Mouse (Mus musculus) CH12.LX (cell line): ENCODE results near the gene Ablim1. TPM values are rescaled to one million over a fixed set of nuclear protein-coding genes. Genes with fewer than 3 reads are reported as not detected.

Experiments used
- DNase-seq: peaks from one replicate; pipeline ENCODE4 v3.0.0-alpha.2; 2013; ENCODE audit errors: extremely low read depth
- H3K27ac ChIP-seq: 2 replicates; pipeline ENCODE4 v1.5.1; 2012; ENCODE audit warnings: low read depth, mild to moderate bottlenecking, control low read depth, moderate library complexity; ENCODE audit not compliant: insufficient read depth
- H3K27me3 ChIP-seq: replicated peaks from 2 replicates; pipeline ENCODE3; 2012; ENCODE audit warnings: inconsistent platforms
- H3K36me3 ChIP-seq, 2 experiments: replicated peaks in 1 of 2; 2 replicates each; pipeline versions ENCODE3 to v1.6.1; 2012; ENCODE audit warnings: inconsistent platforms in 1 of 2, low read length in 1 of 2, mild to moderate bottlenecking in 1 of 2, mixed read lengths in 1 of 2, moderate library complexity in 1 of 2; ENCODE audit not compliant: control insufficient read depth in 1 of 2, insufficient read depth in 1 of 2
- H3K4me1 ChIP-seq, 2 experiments: 2 replicates each; pipeline ENCODE4 v1.6.1; 2012; ENCODE audit warnings: inconsistent platforms in 1 of 2, moderate library complexity in 1 of 2; ENCODE audit not compliant: insufficient read depth in 2 of 2, control insufficient read depth in 1 of 2
- H3K4me2 ChIP-seq: 2 replicates; pipeline ENCODE4 v1.6.1; 2012; ENCODE audit warnings: low read depth, mild to moderate bottlenecking, control low read depth; ENCODE audit not compliant: poor library complexity, insufficient read depth, severe bottlenecking
- H3K4me3 ChIP-seq, 3 experiments: fragments of 150-350 bp in 1 of 3; sonication (generic) in 1 of 3; replicated peaks in 1 of 3; 2 replicates each; pipeline versions ENCODE3 to v1.5.1; 2011 to 2012; ENCODE audit warnings: low read depth in 2 of 3, low read length in 2 of 3, mild to moderate bottlenecking in 2 of 3, moderate library complexity in 2 of 3, control low read depth in 1 of 3, improper control_type of control experiment in 1 of 3, inconsistent platforms in 1 of 3, mixed read lengths in 1 of 3; ENCODE audit not compliant: poor library complexity in 1 of 3
- H3K79me2 ChIP-seq: replicated peaks from 2 replicates; pipeline ENCODE4 v1.6.1; 2012; ENCODE audit warnings: mild to moderate bottlenecking, moderate library complexity; ENCODE audit not compliant: control insufficient read depth, poor library complexity, insufficient read depth, severe bottlenecking; ENCODE audit errors: extremely low read depth
- H3K9ac ChIP-seq: 2 replicates; pipeline ENCODE4 v1.6.1; 2012; ENCODE audit warnings: low read depth, mild to moderate bottlenecking, control low read depth, moderate library complexity; ENCODE audit not compliant: insufficient read depth
- H3K9me3 ChIP-seq: replicated peaks from 2 replicates; pipeline ENCODE3; 2012; ENCODE audit warnings: low read length, inconsistent platforms, mixed read lengths
- CHD1 ChIP-seq: IDR thresholded peaks from 2 replicates; pipeline ENCODE4 v1.6.1; 2012; ENCODE audit warnings: low read depth, low read length, improper control_type of control experiment, inconsistent platforms
- CTCF ChIP-seq, 2 experiments: IDR thresholded peaks in 1 of 2; conservative IDR thresholded peaks in 1 of 2; 2 replicates each; pipeline ENCODE4 v1.5.1; 2011 to 2012; ENCODE audit warnings: low read depth in 2 of 2, low read length in 2 of 2, improper control_type of control experiment in 1 of 2, inconsistent platforms in 1 of 2, mild to moderate bottlenecking in 1 of 2, moderate library complexity in 1 of 2
- E2F4 ChIP-seq: IDR thresholded peaks from 2 replicates; pipeline ENCODE4 v1.6.1; 2011; ENCODE audit warnings: low read depth, low read length, improper control_type of control experiment; ENCODE audit not compliant: insufficient replicate concordance
- ELF1 ChIP-seq: IDR thresholded peaks from 2 replicates; pipeline ENCODE4 v1.6.1; 2014; ENCODE audit warnings: low read depth, mild to moderate bottlenecking, inconsistent platforms, low read length, improper control_type of control experiment
- JUND ChIP-seq: conservative IDR thresholded peaks from 2 replicates; pipeline ENCODE4 v1.6.1; 2011; ENCODE audit warnings: low read depth, low read length, improper control_type of control experiment
- MAFK ChIP-seq: IDR thresholded peaks from 2 replicates; pipeline ENCODE4 v1.6.1; 2011; ENCODE audit warnings: low read length, improper control_type of control experiment; ENCODE audit not compliant: insufficient replicate concordance
- MXI1 ChIP-seq: IDR thresholded peaks from 2 replicates; pipeline ENCODE4 v1.6.1; 2011; ENCODE audit warnings: mild to moderate bottlenecking, low read depth, low read length, improper control_type of control experiment
- MYC ChIP-seq: IDR thresholded peaks from 2 replicates; pipeline ENCODE4 v1.6.1; 2011; ENCODE audit warnings: low read depth, mild to moderate bottlenecking, improper control_type of control experiment, low read length
- NRF1 ChIP-seq: IDR thresholded peaks from 2 replicates; pipeline ENCODE4 v1.6.1; 2014; ENCODE audit warnings: low read depth, mild to moderate bottlenecking, inconsistent platforms, low read length, improper control_type of control experiment, moderate library complexity
- UBTF ChIP-seq: IDR thresholded peaks from 2 replicates; pipeline ENCODE4 v1.6.1; 2012; ENCODE audit warnings: low read depth, mild to moderate bottlenecking, inconsistent platforms, low read length, improper control_type of control experiment, moderate library complexity
- USF1 ChIP-seq: IDR thresholded peaks from 2 replicates; pipeline ENCODE4 v1.6.1; 2014; ENCODE audit warnings: low read depth, mild to moderate bottlenecking, inconsistent platforms, low read length, improper control_type of control experiment
- USF2 ChIP-seq: conservative IDR thresholded peaks from 2 replicates; pipeline ENCODE4 v1.6.1; 2011; ENCODE audit warnings: low read depth, low read length, improper control_type of control experiment
- ZC3H11A ChIP-seq: IDR thresholded peaks from 2 replicates; pipeline ENCODE4 v1.6.1; 2012; ENCODE audit warnings: low read depth, mild to moderate bottlenecking, inconsistent platforms, low read length, improper control_type of control experiment
- ZKSCAN1 ChIP-seq: IDR thresholded peaks from 2 replicates; pipeline ENCODE4 v1.6.1; 2012; ENCODE audit warnings: low read depth, inconsistent platforms, low read length, improper control_type of control experiment, borderline replicate concordance
- ZNF384 ChIP-seq: IDR thresholded peaks from 2 replicates; pipeline ENCODE4 v1.6.1; 2012; ENCODE audit warnings: low read depth, low read length, improper control_type of control experiment, inconsistent platforms
- dilution Hi-C: fragments of 300-500 bp; cut with MboI; formaldehyde crosslinking; loops from 2 replicates; pipeline ENCODE4 v1.14.3; 2020; ENCODE audit warnings: low sequenced_read_pairs; ENCODE audit not compliant: extremely low pct_unique_long_range_greater_than_20kb, extremely low pct_ligation_motif_present
- in situ Hi-C: fragments of 300-500 bp; cut with MboI; formaldehyde crosslinking; loops from 3 replicates; pipeline ENCODE4 v1.14.3; 2019; ENCODE audit warnings: low sequenced_read_pairs, low pct_ligation_motif_present, low pct_unique_long_range_greater_than_20kb, mixed read lengths
- polyA plus RNA-seq: library from polyadenylated mRNA; unstranded; fragments of >175 nt; gene quantifications from 2 replicates; pipeline ENCODE4 v1.2.1, GENCODE M21; 2012; ENCODE audit warnings: low read depth; ENCODE audit not compliant: insufficient read length
- total RNA-seq, 2 experiments: library from RNA; depleted of rRNA; stranded (reverse); fragments of 300-350 nt in 1 of 2; fragments of >200 nt in 1 of 2; gene quantifications; 2 replicates each; pipeline ENCODE4 v1.2.3; 2012 to 2014

The Ablim1 gene
- total and polyA plus RNA-seq, 3 experiments: 0.85 to 2.4 (median 2.0) TPM

DNA sequence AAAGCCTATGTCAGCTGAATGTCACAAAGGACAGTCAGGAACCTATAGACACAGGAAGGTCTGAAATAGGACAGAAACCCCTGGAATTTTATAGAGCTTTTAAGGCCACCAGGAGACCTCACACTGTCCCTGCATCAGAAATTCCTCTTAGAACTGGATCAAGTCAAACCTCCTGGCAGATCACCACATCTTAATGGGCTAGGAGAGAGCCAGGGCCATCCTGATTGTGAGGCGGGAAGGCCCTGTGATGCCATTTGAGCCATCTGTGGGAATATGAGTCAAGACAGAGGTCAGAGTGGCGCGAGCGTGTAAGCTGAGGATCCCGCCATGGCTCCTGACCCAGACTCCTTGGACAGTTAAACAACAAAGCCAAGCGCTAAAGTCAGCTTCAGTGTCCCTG lies 133.4 kb downstream of the Ablim1 start:
- in situ Hi-C loops (no loop called here), dilution Hi-C loops (no loop called here)
- Histone ChIP-seq H3K4me2 (no peak overlapping the region), H3K27me3 (no peaks in the 10 kb centered on the region), H3K9ac (no peak overlapping the region), H3K27ac (no peak overlapping the region), H3K36me3 (no peaks in the 10 kb centered on the region), H3K9me3 (no peaks in the 10 kb centered on the region)
- no peak for DNase-seq
- TF ChIP-seq CHD1 (no peak), JUND (no peak), MXI1 (no peak), MAFK (no peak), ZC3H11A (no peak), UBTF (no peak), E2F4 (no peak), USF1 (no peak), NRF1 (no peak), CTCF (conservative IDR thresholded peaks at IDR 0.05 in 1 of 2, IDR thresholded peaks at IDR 0.05 in 1 of 2; ENCODE audit: low read depth in 2 of 2, low read length in 2 of 2) (no peak), MYC (no peak), USF2 (no peak), ZKSCAN1 (no peak), ELF1 (no peak)
- TF ChIP-seq, all 38 proteins: peak for 0
- Histone ChIP-seq H3K79me2 (no peaks in the 10 kb centered on the region), H3K4me3 (no peak overlapping the region), H3K4me1 (peaks cover 3% of the 10 kb centered on the region in 2 experiments; a peak in 2 of 4 replicates)

DNA sequence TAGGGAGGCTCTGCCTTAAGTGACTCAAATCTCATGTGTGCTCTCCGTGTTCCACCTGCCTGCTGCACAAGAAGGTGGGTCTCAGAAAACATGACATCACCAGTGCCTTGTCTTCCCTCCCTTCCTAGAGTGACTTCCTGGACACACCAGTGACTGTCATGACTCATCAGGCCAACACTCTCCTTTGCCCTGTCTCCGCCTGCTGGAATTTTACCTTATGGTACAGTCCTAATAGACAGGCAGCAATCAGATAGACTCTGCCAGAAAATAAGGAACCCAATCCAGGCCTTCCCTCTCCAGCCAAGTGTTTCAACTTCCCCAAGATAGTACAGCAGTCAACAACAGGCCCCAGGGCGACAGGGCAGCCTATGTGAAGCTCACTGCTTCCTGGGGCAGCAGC lies 133.8 kb downstream of the Ablim1 start:
- peaks cover 3% of the 10 kb centered on the region in 2 experiments; a peak in 2 of 4 replicates for H3K4me1 ChIP-seq
- no peaks in the 10 kb centered on the region for H3K9me3 ChIP-seq
- no peak overlapping the region for H3K4me2 ChIP-seq
- no peak overlapping the region for H3K9ac ChIP-seq
- TF ChIP-seq ZNF384 (no peak), JUND (no peak), CTCF (conservative IDR thresholded peaks at IDR 0.05 in 1 of 2, IDR thresholded peaks at IDR 0.05 in 1 of 2; ENCODE audit: low read depth in 2 of 2, low read length in 2 of 2) (no peak), UBTF (no peak), ZC3H11A (no peak), E2F4 (no peak)
- DNase-seq: no peak
- dilution Hi-C loops: no loop called here
- no peaks in the 10 kb centered on the region for H3K79me2 ChIP-seq
- H3K27ac ChIP-seq: no peak overlapping the region
- H3K36me3 ChIP-seq: no peaks in the 10 kb centered on the region
- no peaks in the 10 kb centered on the region for H3K27me3 ChIP-seq
- H3K4me3 ChIP-seq: no peak overlapping the region
- in situ Hi-C loops: no loop called here
